Comparison of ENCODE assay signal across 10 mouse cellular contexts in the genomic region with DNA sequence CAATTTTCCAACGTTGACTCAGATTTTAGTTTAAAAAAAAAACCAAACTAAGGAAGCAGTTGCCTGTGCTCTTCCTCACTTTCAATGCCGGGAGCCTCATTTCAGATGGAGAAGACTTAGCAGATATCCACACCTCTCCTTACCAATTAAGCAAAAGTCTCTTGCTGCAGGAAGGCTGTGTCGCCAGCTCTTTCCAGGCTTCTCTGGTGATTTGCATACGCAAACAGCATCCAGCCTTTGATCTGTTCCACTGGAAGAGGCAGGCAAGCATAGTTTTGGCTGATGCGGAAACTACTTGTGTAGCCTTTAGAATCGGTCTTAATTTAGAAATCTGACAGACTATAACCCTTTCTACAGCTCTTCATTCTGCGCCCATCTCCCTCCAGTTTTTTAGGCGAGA.
DNase-seq lines count a peak whose midpoint lies in the region; ATAC-seq and TF ChIP-seq lines count a peak whose summit lies in the region.
"Had no signal": no experiment of that assay in that cellular context is flagged by ENCODE, and none has a peak within 500 bp of the region (broad histone marks: within the 10 kb centered on the region; RNA-seq: fewer than 3 reads in every experiment).

No protein-coding gene starts in this region.

- peak overlapping the region; percentile 81 for H3K27ac ChIP-seq in hindbrain, embryonic 13.5 days
- H3K27ac ChIP-seq in hindbrain, embryonic 12.5 days: no peak overlapping the region
- 0 out of 2 replicates have a peak overlapping the region, but pooled peaks have one; percentile 59 for H3K27ac ChIP-seq in limb, embryonic 12.5 days
- H3K27ac ChIP-seq in limb, embryonic 10.5 days: no peak overlapping the region; the same call in 1 of the 2 replicates
- H3K27ac ChIP-seq: liver, embryonic 14.5 days had no signal

- H3K27me3 ChIP-seq in hindbrain, embryonic 13.5 days: no peaks in the 10 kb centered on the region
- no peaks in the 10 kb centered on the region for H3K27me3 ChIP-seq in hindbrain, embryonic 12.5 days
- H3K27me3 ChIP-seq in limb, embryonic 12.5 days: no peaks in the 10 kb centered on the region
- H3K27me3 ChIP-seq in limb, embryonic 10.5 days (ENCODE audit: low read depth, poor library complexity, severe bottlenecking): peaks cover 10% of the 10 kb centered on the region; the same call in 1 of the 2 replicates

- H3K9ac ChIP-seq in hindbrain, embryonic 13.5 days: no peak overlapping the region
- H3K9ac ChIP-seq in hindbrain, embryonic 12.5 days: no peak overlapping the region
- no peak overlapping the region for H3K9ac ChIP-seq in limb, embryonic 12.5 days (replicated peaks)
- H3K9ac ChIP-seq: liver, embryonic 14.5 days had no signal

- H3K4me2 ChIP-seq in hindbrain, embryonic 13.5 days: no peak overlapping the region
- H3K4me2 ChIP-seq in hindbrain, embryonic 12.5 days (replicated peaks): no peak overlapping the region
- H3K4me2 ChIP-seq in limb, embryonic 12.5 days: no peak overlapping the region

- no peak for TF ChIP-seq CTCF in brain, embryonic 14.5 days (IDR thresholded peaks at IDR 0.05; ENCODE audit: borderline replicate concordance, extremely low read depth, insufficient read depth, insufficient read length)

- DNase-seq in limb, embryonic 10.5 days (ENCODE audit: low spot score): no peak
- DNase-seq in ZHBTc4 (ENCODE audit: low read depth, low spot score): peak; percentile 18
- DNase-seq in brain, embryonic 14.5 days (ENCODE audit: low read depth): peak; percentile 77
- no peak for DNase-seq in spleen, postnatal 14 days (ENCODE audit: low spot score in 2 of 2)

- H3K9me3 ChIP-seq in hindbrain, embryonic 13.5 days: no peaks in the 10 kb centered on the region
- no peaks in the 10 kb centered on the region for H3K9me3 ChIP-seq in hindbrain, embryonic 12.5 days (replicated peaks)
- H3K9me3 ChIP-seq in limb, embryonic 12.5 days: no peaks in the 10 kb centered on the region
- H3K9me3 ChIP-seq in limb, embryonic 10.5 days (replicated peaks): no peaks in the 10 kb centered on the region

- WGBS in hindbrain, embryonic 13.5 days: 66% methylated on average over 8 of the region's 8 CpGs
- 70% methylated on average over 8 of the region's 8 CpGs for WGBS in hindbrain, embryonic 12.5 days
- 65% methylated on average over 8 of the region's 8 CpGs for WGBS in limb, embryonic 12.5 days
- whole genome bisulfite sequencing in limb, embryonic 10.5 days: 69% methylated on average over 8 of the region's 8 CpGs

- H3K4me3 ChIP-seq in hindbrain, embryonic 13.5 days: no peak overlapping the region
- H3K4me3 ChIP-seq in hindbrain, embryonic 12.5 days: no peak overlapping the region
- no peak overlapping the region for H3K4me3 ChIP-seq in limb, embryonic 12.5 days (replicated peaks)
- H3K4me3 ChIP-seq in limb, embryonic 10.5 days: no peak overlapping the region

- TF ChIP-seq POLR2A in brain, embryonic 14.5 days (IDR thresholded peaks at IDR 0.05; ENCODE audit: borderline replicate concordance, extremely low read depth, insufficient read depth, insufficient read length, poor library complexity, severe bottlenecking): no peak

- peaks cover 11% of the 10 kb centered on the region for H3K4me1 ChIP-seq in hindbrain, embryonic 13.5 days (replicated peaks)
- peaks cover 5% of the 10 kb centered on the region; the same call in 1 of the 2 replicates for H3K4me1 ChIP-seq in hindbrain, embryonic 12.5 days
- peaks cover 13% of the 10 kb centered on the region for H3K4me1 ChIP-seq in limb, embryonic 12.5 days (replicated peaks)
- H3K4me1 ChIP-seq in limb, embryonic 10.5 days: peaks cover 23% of the 10 kb centered on the region

- H3K36me3 ChIP-seq in hindbrain, embryonic 13.5 days: no peaks in the 10 kb centered on the region
- no peaks in the 10 kb centered on the region for H3K36me3 ChIP-seq in hindbrain, embryonic 12.5 days
- H3K36me3 ChIP-seq in limb, embryonic 12.5 days: no peaks in the 10 kb centered on the region
- no peaks in the 10 kb centered on the region for H3K36me3 ChIP-seq in limb, embryonic 10.5 days

- no peak for ATAC-seq in hindbrain, embryonic 13.5 days (ENCODE audit: low FRiP score)
- no peak for ATAC-seq in hindbrain, embryonic 12.5 days (ENCODE audit: low FRiP score)
- ATAC-seq in limb, embryonic 12.5 days (ENCODE audit: insufficient number of reproducible peaks, insufficient read depth, low FRiP score, low TSS enrichment, low read depth): no peak
- no peak for ATAC-seq in erythroblast, adult 5-6 weeks (replicated peaks; ENCODE audit: low FRiP score, poor library complexity, severe bottlenecking)
- ATAC-seq: CD4-positive, CD25-positive, alpha-beta regulatory T cell, adult 4 months had no signal

Comparison
In these comparisons a context has a peak if more than half of its experiments do, and no peak if none do; other contexts are left out.
1. H3K27ac ChIP-seq: peak in hindbrain, embryonic 13.5 days (single experiment) and limb, embryonic 12.5 days (single experiment); none in hindbrain, embryonic 12.5 days (single experiment) and limb, embryonic 10.5 days (single experiment).
2. DNase-seq: peak in ZHBTc4 (single experiment) and brain, embryonic 14.5 days (single experiment); none in limb, embryonic 10.5 days (single experiment) and spleen, postnatal 14 days (0 of 2).